Mouse (Mus musculus) cerebellum, adult 2 months (tissue): Measurements from ENCODE around the gene Pml. TPM values are rescaled to one million over a fixed set of nuclear protein-coding genes. Genes with fewer than 3 reads are reported as not detected.

Source experiments
- DNase-seq, 2 experiments: peaks; one replicate each; pipeline ENCODE4 v3.0.0; 2021
- H3K27ac ChIP-seq: fragments of 200-500 bp; 2 replicates; pipeline ENCODE4 v1.5.1; 2012; ENCODE audit warnings: low read length, control low read depth, inconsistent platforms; ENCODE audit not compliant: insufficient read depth
- H3K27me3 ChIP-seq: fragments of 200-500 bp; 2 replicates; pipeline ENCODE4 v1.6.1; 2012; ENCODE audit warnings: inconsistent platforms, mild to moderate bottlenecking, low read length, moderate library complexity; ENCODE audit not compliant: control insufficient read depth, insufficient read depth
- H3K4me1 ChIP-seq: fragments of 200-500 bp; 2 replicates; pipeline ENCODE4 v1.6.1; 2011; ENCODE audit warnings: low read length; ENCODE audit not compliant: control insufficient read depth, insufficient read depth
- H3K4me3 ChIP-seq: fragments of 200-500 bp; replicated peaks from 2 replicates; pipeline ENCODE3; 2011; ENCODE audit warnings: mild to moderate bottlenecking, low read depth, low read length, control low read depth; ENCODE audit not compliant: insufficient read depth
- CTCF ChIP-seq: fragments of 200-500 bp; IDR thresholded peaks from 2 replicates; pipeline ENCODE4 v1.5.1; 2011; ENCODE audit warnings: low read depth, mild to moderate bottlenecking, control low read depth, low read length, moderate library complexity, borderline replicate concordance; ENCODE audit not compliant: insufficient read depth
- POLR2A ChIP-seq: fragments of 200-500 bp; IDR thresholded peaks from 2 replicates; pipeline ENCODE4 v1.6.1; 2011; ENCODE audit warnings: low read length, control low read depth, borderline replicate concordance; ENCODE audit not compliant: insufficient read depth
- WGBS: fragments of 180-500 bp; shearing (Covaris S2); methylation state at CpG from one replicate; pipeline ENCODE4 v1.1.7; 2018; 5-methylcytosine and 5-hydroxymethylcytosine counted together
- polyA plus RNA-seq: library from polyadenylated mRNA; depleted of rRNA; stranded (reverse); fragments of >200 nt; gene quantifications from 2 replicates; pipeline ENCODE4 v1.2.3, GENCODE M21; 2012

The Pml gene
- polyA plus RNA-seq, 1 experiment = 9.9 TPM

DNA sequence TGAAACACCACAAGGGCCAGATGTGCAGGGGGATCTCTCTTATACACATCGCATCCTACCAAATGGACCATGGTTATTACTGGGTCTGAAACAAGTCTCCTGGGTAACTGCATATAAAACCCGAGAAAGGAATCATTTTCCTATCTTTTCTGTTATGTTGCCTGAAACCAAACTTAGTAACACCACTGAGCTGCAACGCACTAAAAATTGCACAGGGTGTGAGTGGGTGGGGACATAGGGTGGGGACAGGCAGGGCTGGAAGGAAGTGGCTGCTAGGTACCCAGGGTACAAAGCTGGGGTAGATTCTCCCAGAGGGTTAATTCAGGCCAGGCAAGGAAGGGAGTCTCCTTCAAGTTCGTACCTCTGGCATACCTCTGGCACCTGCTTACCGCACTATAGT is 6.9 kb downstream of the Pml start:
- TF ChIP-seq CTCF = no peak
- TF ChIP-seq POLR2A = no peak
- Histone ChIP-seq H3K27me3 (no peaks in the 10 kb centered on the region), H3K4me1 (0 out of 2 replicates have a peak, but pooled peaks cover 3% of the 10 kb centered on the region), H3K4me3 (no peak overlapping the region), H3K27ac (no peak overlapping the region)
- WGBS = 88% methylated on average over 5 of the region's 5 CpGs
- DNase-seq = no peak

DNA sequence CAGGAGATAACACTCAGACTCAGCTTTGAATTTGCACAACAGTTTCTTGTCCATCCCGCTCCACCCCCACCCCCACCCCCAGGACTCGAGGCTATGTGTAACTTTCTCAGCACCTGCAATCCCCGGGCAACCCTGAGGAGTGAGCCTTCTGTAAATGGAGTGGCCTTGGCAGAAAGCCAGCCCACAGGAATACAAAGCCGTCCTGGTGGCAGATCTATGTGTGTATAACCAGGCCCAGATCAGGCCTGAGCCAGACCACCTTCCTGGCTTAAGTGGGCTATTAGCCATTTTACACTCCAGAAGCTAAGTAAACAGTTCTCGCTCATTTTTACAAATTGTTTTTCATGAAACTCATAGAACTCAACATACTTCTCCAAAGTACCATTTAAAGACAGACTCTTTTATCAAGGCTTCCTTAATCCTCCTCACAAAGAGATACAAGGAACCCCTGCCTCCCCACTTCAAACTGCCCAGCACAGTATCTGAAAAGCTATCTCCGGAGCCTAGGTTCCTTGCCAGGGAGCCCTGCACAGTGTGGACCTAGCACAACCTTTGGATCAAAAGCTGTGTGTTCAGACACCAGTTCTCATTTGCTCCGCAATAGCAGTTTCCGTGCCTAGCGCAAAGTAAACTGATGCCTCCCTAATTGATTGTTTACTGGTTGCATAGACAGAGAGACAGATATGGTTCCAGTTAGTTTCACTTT is 7.7 kb downstream of the Pml start:
- H3K27me3 ChIP-seq = no peaks in the 10 kb centered on the region
- peak; percentile 29 to 36 for DNase-seq
- WGBS = 55% methylated on average over 9 of the region's 9 CpGs
- H3K4me3 ChIP-seq = no peak overlapping the region
- H3K4me1 ChIP-seq = no peaks in the 10 kb centered on the region
- TF ChIP-seq POLR2A (no peak), CTCF (no peak)
- H3K27ac ChIP-seq = no peak overlapping the region

DNA sequence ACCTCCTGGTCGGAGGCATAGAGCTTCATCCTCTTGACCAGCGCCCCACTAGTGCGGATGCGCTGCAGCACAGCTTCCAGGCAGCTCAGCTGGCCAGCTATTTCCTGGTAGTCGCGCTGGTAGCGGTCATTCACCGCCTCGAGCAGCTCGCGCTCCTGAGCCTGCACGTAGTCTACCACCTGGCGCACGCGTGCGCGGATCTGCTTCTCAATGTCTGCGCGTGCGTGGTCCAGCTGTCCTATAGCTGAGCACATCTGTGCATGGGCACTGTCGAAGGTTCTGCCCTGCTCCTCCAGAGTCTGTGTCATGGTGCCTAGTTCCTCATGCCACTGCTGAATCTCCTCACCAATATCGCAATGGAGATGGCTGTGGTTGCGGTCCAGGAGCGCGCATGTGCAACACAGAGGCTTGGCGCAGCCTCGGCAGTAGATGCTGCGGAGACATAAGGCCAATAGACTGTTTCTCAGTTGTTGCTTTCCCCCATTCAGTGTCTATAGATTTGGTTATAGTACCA is 15.0 kb downstream of the Pml start:
- TF ChIP-seq CTCF (no peak), POLR2A (no peak)
- no peak overlapping the region for H3K27ac ChIP-seq
- DNase-seq = no peak
- 97% methylated on average over 28 of the region's 28 CpGs for WGBS
- H3K4me3 ChIP-seq = no peak overlapping the region
- H3K4me1 ChIP-seq = no peaks in the 10 kb centered on the region
- no peaks in the 10 kb centered on the region for H3K27me3 ChIP-seq

DNA sequence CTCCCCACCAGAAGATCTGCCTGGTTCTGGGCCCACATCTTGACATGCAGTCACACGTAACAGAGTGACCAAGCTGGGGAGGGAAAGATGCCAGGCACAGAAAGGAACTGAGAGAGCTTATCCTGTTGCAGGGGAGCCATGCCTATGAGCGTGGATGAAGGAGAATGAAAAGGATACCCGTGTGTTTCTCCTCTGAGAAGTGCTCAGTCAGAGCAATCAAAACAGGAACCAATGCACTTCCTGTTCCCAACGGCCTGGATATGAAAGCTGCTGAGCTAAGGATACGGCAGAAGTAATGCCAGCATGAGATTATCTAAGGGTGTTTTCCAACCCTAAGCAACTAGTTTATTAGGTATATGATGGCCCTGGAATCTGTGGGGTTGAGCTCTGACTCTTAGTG is 17.2 kb downstream of the Pml start:
- no peaks in the 10 kb centered on the region for H3K27me3 ChIP-seq
- 79% methylated on average over 5 of the region's 5 CpGs for WGBS
- DNase-seq = no peak
- no peak overlapping the region for H3K27ac ChIP-seq
- H3K4me1 ChIP-seq = no peaks in the 10 kb centered on the region
- TF ChIP-seq POLR2A = no peak
- TF ChIP-seq CTCF = no peak
- no peak overlapping the region for H3K4me3 ChIP-seq

DNA sequence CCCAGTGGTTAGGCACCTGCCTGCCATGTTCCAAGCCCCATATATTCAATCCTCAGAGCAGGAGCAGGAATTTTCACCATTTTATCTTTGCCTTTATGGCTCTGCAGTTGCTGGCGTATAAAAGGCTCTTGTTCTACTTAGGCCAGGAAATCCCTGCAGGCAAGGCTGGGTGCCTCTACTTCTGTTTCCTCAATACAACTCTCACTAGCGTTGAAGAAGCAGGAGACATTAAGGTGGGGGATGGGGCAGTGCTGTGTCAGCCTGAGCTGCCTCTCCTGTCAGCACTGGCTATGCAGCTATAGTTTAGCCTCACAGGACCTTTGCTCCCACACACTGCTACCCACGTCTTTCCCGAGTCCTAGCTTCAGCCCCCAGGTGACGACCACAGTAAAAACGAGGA is 17.8 kb downstream of the Pml start:
- no peaks in the 10 kb centered on the region for H3K27me3 ChIP-seq
- no peak overlapping the region for H3K4me3 ChIP-seq
- TF ChIP-seq POLR2A (no peak), CTCF (no peak)
- 87% methylated on average over 6 of the region's 6 CpGs for WGBS
- H3K4me1 ChIP-seq = no peaks in the 10 kb centered on the region
- no peak for DNase-seq
- no peak overlapping the region for H3K27ac ChIP-seq

DNA sequence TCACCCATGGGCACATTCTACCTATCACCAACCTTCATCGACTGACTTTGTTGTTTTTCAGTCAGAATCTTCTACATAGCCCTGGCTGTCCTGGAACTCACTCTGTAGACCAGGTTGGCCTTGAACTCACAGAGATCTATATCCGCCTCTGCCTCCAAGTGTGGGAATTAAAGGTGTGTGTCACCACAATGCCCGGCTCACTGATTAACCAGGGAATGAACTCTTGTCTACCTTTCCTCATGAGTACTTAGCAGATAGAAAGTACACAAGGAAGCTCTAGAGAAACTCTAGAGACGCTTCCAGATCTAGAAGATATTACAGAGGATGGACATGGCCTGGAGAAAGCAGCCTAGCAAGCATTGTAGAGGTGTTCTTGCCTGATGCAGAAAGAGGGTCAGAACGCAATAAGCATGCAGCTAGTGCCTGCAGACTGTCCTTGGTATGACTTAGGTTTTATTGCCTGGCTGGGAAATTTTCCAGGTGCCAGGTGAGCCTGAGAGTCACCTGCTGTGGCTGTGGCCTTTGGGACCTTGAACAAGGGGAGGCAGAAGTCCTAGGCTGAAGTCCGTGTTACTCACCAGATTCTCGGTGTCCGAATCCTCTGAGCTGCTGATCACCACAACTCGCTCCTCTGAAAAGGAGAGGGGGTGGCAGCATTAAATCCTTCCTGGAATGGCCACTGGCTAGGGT is 20.7 kb downstream of the Pml start:
- WGBS = 93% methylated on average over 9 of the region's 9 CpGs
- no peak for TF ChIP-seq CTCF
- no peak for TF ChIP-seq POLR2A
- Histone ChIP-seq H3K27ac (no peak overlapping the region), H3K4me1 (no peaks in the 10 kb centered on the region), H3K4me3 (no peak overlapping the region), H3K27me3 (no peaks in the 10 kb centered on the region)
- DNase-seq = no peak

DNA sequence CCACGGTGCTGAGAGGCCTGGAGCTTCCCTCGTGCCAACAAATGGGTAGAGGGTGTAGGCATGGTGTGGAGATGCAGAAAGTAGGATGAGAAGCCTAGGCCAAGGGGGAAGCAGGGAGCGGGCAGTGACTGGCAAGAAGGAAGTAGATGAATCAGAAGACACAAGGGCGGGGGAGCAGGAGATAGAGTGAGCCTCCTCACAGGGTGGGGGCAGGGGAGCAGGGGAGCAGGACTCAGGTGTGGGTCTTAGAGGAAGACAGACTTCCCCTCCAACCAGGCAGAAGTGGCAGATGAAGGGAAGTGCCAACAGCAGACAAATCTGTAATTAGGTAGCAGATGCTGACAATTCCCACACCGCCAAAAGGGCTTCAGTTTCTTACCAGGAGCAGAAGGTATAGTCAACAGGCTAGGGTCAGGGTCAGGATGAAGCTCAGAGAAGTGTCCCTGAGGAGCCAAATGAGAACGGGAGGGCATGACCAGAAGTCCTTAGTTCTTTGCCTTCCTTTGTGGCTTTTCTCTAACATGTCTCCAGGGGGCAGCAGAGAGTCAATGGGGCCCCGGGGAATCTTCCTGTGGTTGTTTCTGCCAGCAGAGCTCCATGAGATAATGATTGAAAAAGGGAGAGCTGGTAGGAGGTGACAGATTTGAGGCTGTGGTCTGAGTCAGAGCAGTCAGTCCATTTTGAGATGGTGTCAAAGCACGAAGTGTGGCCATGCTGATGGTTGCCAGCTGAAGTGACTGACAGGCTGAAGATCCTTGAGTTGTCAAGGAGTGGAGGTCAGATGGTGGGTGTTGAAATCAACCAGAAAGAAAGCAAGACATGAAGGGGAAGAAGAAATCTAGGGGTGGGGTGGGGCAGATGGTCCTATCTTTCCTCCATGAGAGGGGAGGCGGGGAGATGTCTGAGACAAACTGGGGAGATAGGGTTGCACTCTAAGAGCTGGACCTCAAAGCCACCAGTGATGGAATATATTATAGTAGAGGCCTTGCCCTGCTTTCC is 23.4 kb downstream of the Pml start:
- Histone ChIP-seq H3K27ac (no peak overlapping the region), H3K4me3 (no peak overlapping the region), H3K27me3 (no peaks in the 10 kb centered on the region), H3K4me1 (no peaks in the 10 kb centered on the region)
- 60% methylated on average over 9 of the region's 9 CpGs for WGBS
- DNase-seq = peak; percentile 21 to 45
- TF ChIP-seq CTCF = peak; percentile 60; the same call in 1 of the 2 replicates
- no peak for TF ChIP-seq POLR2A
